Mouse (Mus musculus) 416B (cell line): ENCODE data around the gene Txndc5.

ENCODE experiments used
- DNase-seq: peaks from one replicate; pipeline ENCODE4 v3.0.0; 2011; ENCODE audit warnings: low read depth

The Txndc5 gene

GRCm38 (mm10) chr13:38528687-38529294 lies at the start of gene Txndc5:
Txndc5 (minus strand) TSS chr13:38528824.
- peak; percentile 68 for DNase-seq

- DNase-seq, result no peak
Measured at GRCm38 (mm10) chr13:38574668-38575067, 46.0 kb upstream of the Txndc5 start.

- no peak for DNase-seq
Measured at GRCm38 (mm10) chr13:38573281-38573680, 44.7 kb upstream of the Txndc5 start.

GRCm38 (mm10) chr13:38565245-38565644 lies 36.6 kb upstream of the Txndc5 start:
- DNase-seq, result no peak

GRCm38 (mm10) chr13:38554611-38555010 lies 26.0 kb upstream of the Txndc5 start:
- no peak for DNase-seq

- DNase-seq, result no peak
Measured at GRCm38 (mm10) chr13:38554210-38554609, 25.6 kb upstream of the Txndc5 start.

GRCm38 (mm10) chr13:38548681-38549080 lies 20.1 kb upstream of the Txndc5 start:
- DNase-seq, result no peak

GRCm38 (mm10) chr13:38547717-38548116 lies 19.1 kb upstream of the Txndc5 start:
- no peak for DNase-seq

- DNase-seq, result no peak
Measured at GRCm38 (mm10) chr13:38546754-38547153, 18.1 kb upstream of the Txndc5 start.

GRCm38 (mm10) chr13:38545460-38545859 lies 16.8 kb upstream of the Txndc5 start:
- DNase-seq, result no peak

GRCm38 (mm10) chr13:38544769-38545445 lies 16.3 kb upstream of the Txndc5 start:
- no peak for DNase-seq

GRCm38 (mm10) chr13:38543455-38544125 lies 15.0 kb upstream of the Txndc5 start:
- no peak for DNase-seq

- no peak for DNase-seq
Measured at GRCm38 (mm10) chr13:38539192-38539900, 10.7 kb upstream of the Txndc5 start.

GRCm38 (mm10) chr13:38537521-38537920 lies 8.9 kb upstream of the Txndc5 start:
- no peak for DNase-seq

GRCm38 (mm10) chr13:38534731-38535130 lies 6.1 kb upstream of the Txndc5 start:
- DNase-seq, result no peak

GRCm38 (mm10) chr13:38534016-38534415 lies 5.4 kb upstream of the Txndc5 start:
- DNase-seq, result no peak

- DNase-seq, result no peak
Measured at GRCm38 (mm10) chr13:38533461-38533860, 4.8 kb upstream of the Txndc5 start.

GRCm38 (mm10) chr13:38531498-38531897 lies 2.9 kb upstream of the Txndc5 start:
- no peak for DNase-seq

- DNase-seq, result no peak
Measured at GRCm38 (mm10) chr13:38529576-38529975, 952 bp upstream of the Txndc5 start.

GRCm38 (mm10) chr13:38527797-38528650 lies 600 bp downstream of the Txndc5 start:
- peak; percentile 81 for DNase-seq

GRCm38 (mm10) chr13:38527041-38527796 lies 1.4 kb downstream of the Txndc5 start:
- DNase-seq, result peak; percentile 6
